Mouse (Mus musculus): ENCODE data around the gene Arid3c.

- TF ChIP-seq CTCF (IDR thresholded peaks at IDR 0.05) (no peak), POLR2A (IDR thresholded peaks at IDR 0.05; ENCODE audit: insufficient read depth, low read depth, low read length) (no peak), EP300 (IDR thresholded peaks at IDR 0.05; ENCODE audit: insufficient read depth, low read depth, low read length) (no peak)
Measured at GRCm38 (mm10) chr4:41757321-41757720, 26.4 kb upstream of the Arid3c start.

Data from heart, adult 2 months (tissue).